Mouse (Mus musculus): ENCODE measurements at regions not wholly inside any gene's neighbourhood (a gene's known extent, or its start where the extent isn't known, plus 50 kb on each side); places are given as distances from the start of the nearest gene placed in this dataset.
A peak's percentile ranks its signal among the peaks of the same experiment; 100 is the strongest.

- Histone ChIP-seq H3K4me3 (replicated peaks) (no peak overlapping the region), H3K9ac (no peak overlapping the region), H3K27ac (no peak overlapping the region), H3K9me3 (no peaks in the 10 kb centered on the region), H3K27me3 (no peaks in the 10 kb centered on the region), H3K4me1 (0 out of 2 replicates have a peak, but pooled peaks cover 6% of the 10 kb centered on the region), H3K4me2 (no peak overlapping the region), H3K36me3 (replicated peaks) (no peaks in the 10 kb centered on the region)
- 93% methylated on average over 9 of the region's 9 CpGs for WGBS
- no peak for ATAC-seq (ENCODE audit: low FRiP score)
Measured at GRCm38 (mm10) chr10:118765051-118765450, 105.0 kb downstream of the Dyrk2 start.

GRCm38 (mm10) chr10:118765544-118766441 is 104.2 kb downstream of the Dyrk2 start:
- no peaks in the 10 kb centered on the region for H3K36me3 ChIP-seq (replicated peaks)
- 0 out of 2 replicates have a peak, but pooled peaks cover 3% of the 10 kb centered on the region for H3K4me1 ChIP-seq
- ATAC-seq (ENCODE audit: low FRiP score) = no peak
- no peak overlapping the region for H3K9ac ChIP-seq
- H3K27me3 ChIP-seq = no peaks in the 10 kb centered on the region
- H3K4me2 ChIP-seq = no peak overlapping the region
- no peaks in the 10 kb centered on the region for H3K9me3 ChIP-seq
- no peak overlapping the region for H3K27ac ChIP-seq
- no peak overlapping the region for H3K4me3 ChIP-seq (replicated peaks)
- WGBS = 71% methylated on average over 14 of the region's 14 CpGs

- no peaks in the 10 kb centered on the region for H3K9me3 ChIP-seq
- H3K4me1 ChIP-seq = 0 out of 2 replicates have a peak, but pooled peaks cover 3% of the 10 kb centered on the region
- H3K4me2 ChIP-seq = no peak overlapping the region
- WGBS = 78% methylated on average over 7 of the region's 7 CpGs
- no peaks in the 10 kb centered on the region for H3K36me3 ChIP-seq (replicated peaks)
- no peak overlapping the region for H3K27ac ChIP-seq
- no peaks in the 10 kb centered on the region for H3K27me3 ChIP-seq
- no peak overlapping the region for H3K9ac ChIP-seq
- ATAC-seq (ENCODE audit: low FRiP score) = no peak
- no peak overlapping the region for H3K4me3 ChIP-seq (replicated peaks)
Measured at GRCm38 (mm10) chr10:118766826-118767225, 103.2 kb downstream of the Dyrk2 start.

GRCm38 (mm10) chr10:118769751-118770150 is 100.3 kb downstream of the Dyrk2 start:
- no peak for ATAC-seq (ENCODE audit: low FRiP score)
- H3K27me3 ChIP-seq = no peaks in the 10 kb centered on the region
- WGBS = 94% methylated on average over 4 of the region's 4 CpGs
- no peak overlapping the region for H3K9ac ChIP-seq
- H3K4me2 ChIP-seq = no peak overlapping the region
- H3K36me3 ChIP-seq (replicated peaks) = no peaks in the 10 kb centered on the region
- no peak overlapping the region for H3K27ac ChIP-seq
- H3K9me3 ChIP-seq = no peaks in the 10 kb centered on the region
- H3K4me1 ChIP-seq = no peaks in the 10 kb centered on the region
- H3K4me3 ChIP-seq (replicated peaks) = no peak overlapping the region

GRCm38 (mm10) chr10:118778656-118779055 is 91.4 kb downstream of the Dyrk2 start:
- no peak overlapping the region for H3K4me2 ChIP-seq
- no peak for ATAC-seq (ENCODE audit: low FRiP score)
- 89% methylated on average over 10 of the region's 10 CpGs for WGBS
- H3K27me3 ChIP-seq = no peaks in the 10 kb centered on the region
- H3K27ac ChIP-seq = no peak overlapping the region
- H3K36me3 ChIP-seq (replicated peaks) = no peaks in the 10 kb centered on the region
- no peak overlapping the region for H3K4me3 ChIP-seq (replicated peaks)
- no peak overlapping the region for H3K9ac ChIP-seq
- no peaks in the 10 kb centered on the region for H3K9me3 ChIP-seq
- no peaks in the 10 kb centered on the region for H3K4me1 ChIP-seq

- ATAC-seq (ENCODE audit: low FRiP score) = no peak
- Histone ChIP-seq H3K27ac (no peak overlapping the region), H3K9ac (no peak overlapping the region), H3K4me1 (no peaks in the 10 kb centered on the region), H3K27me3 (no peaks in the 10 kb centered on the region), H3K4me2 (no peak overlapping the region), H3K4me3 (replicated peaks) (no peak overlapping the region), H3K9me3 (no peaks in the 10 kb centered on the region), H3K36me3 (replicated peaks) (no peaks in the 10 kb centered on the region)
- 87% methylated on average over 10 of the region's 10 CpGs for WGBS
Measured at GRCm38 (mm10) chr10:118780831-118781569, 89.0 kb downstream of the Dyrk2 start.

- Histone ChIP-seq H3K9me3 (no peaks in the 10 kb centered on the region), H3K9ac (no peak overlapping the region), H3K27me3 (no peaks in the 10 kb centered on the region), H3K4me1 (no peaks in the 10 kb centered on the region), H3K4me2 (no peak overlapping the region), H3K27ac (no peak overlapping the region), H3K4me3 (replicated peaks) (no peak overlapping the region), H3K36me3 (replicated peaks) (no peaks in the 10 kb centered on the region)
- no peak for ATAC-seq (ENCODE audit: low FRiP score)
- WGBS = 71% methylated on average over 10 of the region's 10 CpGs
Measured at GRCm38 (mm10) chr10:118781811-118782232, 88.2 kb downstream of the Dyrk2 start.

- H3K27me3 ChIP-seq = no peaks in the 10 kb centered on the region
- H3K9me3 ChIP-seq = no peaks in the 10 kb centered on the region
- 79% methylated on average over 6 of the region's 6 CpGs for WGBS
- no peaks in the 10 kb centered on the region for H3K36me3 ChIP-seq (replicated peaks)
- ATAC-seq (ENCODE audit: low FRiP score) = no peak
- H3K27ac ChIP-seq = no peak overlapping the region
- H3K4me1 ChIP-seq = peaks cover 3% of the 10 kb centered on the region; the same call in 1 of the 2 replicates
- H3K4me2 ChIP-seq = no peak overlapping the region
- H3K4me3 ChIP-seq (replicated peaks) = no peak overlapping the region
- no peak overlapping the region for H3K9ac ChIP-seq
Measured at GRCm38 (mm10) chr10:118782646-118783045, 87.4 kb downstream of the Dyrk2 start.

- WGBS = 90% methylated on average over 8 of the region's 8 CpGs
- H3K27ac ChIP-seq = no peak overlapping the region
Measured at GRCm38 (mm10) chr10:118787280-118787690, 82.7 kb downstream of the Dyrk2 start.

GRCm38 (mm10) chr10:118792352-118793100 is 77.5 kb downstream of the Dyrk2 start:
- WGBS = 79% methylated on average over 15 of the region's 15 CpGs
- Histone ChIP-seq H3K27ac (no peak overlapping the region), H3K4me1 (peaks cover 14% of the 10 kb centered on the region), H3K27me3 (no peaks in the 10 kb centered on the region), H3K9me3 (no peaks in the 10 kb centered on the region), H3K4me2 (no peak overlapping the region), H3K36me3 (replicated peaks) (no peaks in the 10 kb centered on the region), H3K4me3 (replicated peaks) (no peak overlapping the region), H3K9ac (no peak overlapping the region)
- ATAC-seq (ENCODE audit: low FRiP score) = no peak

More at GRCm38 (mm10) chr10:118787280-118787690, 82.7 kb downstream of the Dyrk2 start:
- no peak overlapping the region for H3K4me3 ChIP-seq (replicated peaks)
- no peaks in the 10 kb centered on the region for H3K9me3 ChIP-seq
- H3K4me1 ChIP-seq = peaks cover 3% of the 10 kb centered on the region; the same call in 1 of the 2 replicates
- H3K27me3 ChIP-seq = no peaks in the 10 kb centered on the region
- no peaks in the 10 kb centered on the region for H3K36me3 ChIP-seq (replicated peaks)
- H3K4me2 ChIP-seq = no peak overlapping the region
- H3K9ac ChIP-seq = no peak overlapping the region
- no peak for ATAC-seq (ENCODE audit: low FRiP score)

GRCm38 (mm10) chr10:118793794-118794193 is 76.2 kb downstream of the Dyrk2 start:
- Histone ChIP-seq H3K4me3 (replicated peaks) (no peak overlapping the region), H3K4me2 (no peak overlapping the region), H3K9ac (no peak overlapping the region), H3K36me3 (replicated peaks) (no peaks in the 10 kb centered on the region), H3K4me1 (peaks cover 13% of the 10 kb centered on the region), H3K9me3 (no peaks in the 10 kb centered on the region), H3K27ac (no peak overlapping the region), H3K27me3 (no peaks in the 10 kb centered on the region)
- WGBS = 97% methylated on average over 2 of the region's 2 CpGs
- ATAC-seq (ENCODE audit: low FRiP score) = 0 out of 2 replicates have a peak, but pooled peaks have one; percentile 17
